Mouse (Mus musculus): Measurements from ENCODE around the gene Sh2d3c. TPM values are rescaled to one million over a fixed set of nuclear protein-coding genes. Genes with fewer than 3 reads are reported as not detected.

The Sh2d3c gene
- polyA plus RNA-seq, 1 experiment, result 25.3 TPM

DNA sequence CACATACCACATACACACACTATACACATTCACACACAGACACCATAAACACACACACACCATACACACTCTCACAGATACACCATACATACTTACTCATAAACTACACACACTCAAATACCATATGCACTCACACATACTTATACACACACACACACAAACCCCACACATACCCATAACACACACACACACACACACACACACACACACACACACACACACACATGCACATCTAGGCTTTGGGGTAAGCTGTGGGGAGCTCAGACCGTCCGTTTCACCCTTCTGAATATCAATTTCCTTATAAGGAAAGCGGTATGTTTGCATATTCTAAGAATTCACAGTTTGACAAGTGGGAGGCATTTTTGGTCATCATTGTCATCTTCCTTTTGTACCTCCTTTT is 1.7 kb downstream of the Sh2d3c start:
- H3K4me1 ChIP-seq (ENCODE audit: control insufficient read depth, insufficient read depth, insufficient read length, low read length), result peaks cover 4% of the 10 kb centered on the region
- no peak for TF ChIP-seq CTCF (IDR thresholded peaks at IDR 0.05; ENCODE audit: extremely low read depth, insufficient read length, insufficient replicate concordance, low read depth, low read length)
- no peak for TF ChIP-seq POLR2A (IDR thresholded peaks at IDR 0.05; ENCODE audit: low read depth, low read length)
- no peak overlapping the region for H3K4me3 ChIP-seq (ENCODE audit: low read depth, low read length)
- H3K36me3 ChIP-seq (ENCODE audit: control insufficient read depth, insufficient read depth, low read length), result no peaks in the 10 kb centered on the region
- H3K27ac ChIP-seq (ENCODE audit: insufficient read depth, low read depth, low read length), result peak overlapping the region; percentile 72; the same call in 1 of the 2 replicates
- 62% methylated on average over 3 of the region's 3 CpGs for WGBS
- H3K27me3 ChIP-seq (ENCODE audit: control insufficient read depth, insufficient read depth, low read length), result no peaks in the 10 kb centered on the region

DNA sequence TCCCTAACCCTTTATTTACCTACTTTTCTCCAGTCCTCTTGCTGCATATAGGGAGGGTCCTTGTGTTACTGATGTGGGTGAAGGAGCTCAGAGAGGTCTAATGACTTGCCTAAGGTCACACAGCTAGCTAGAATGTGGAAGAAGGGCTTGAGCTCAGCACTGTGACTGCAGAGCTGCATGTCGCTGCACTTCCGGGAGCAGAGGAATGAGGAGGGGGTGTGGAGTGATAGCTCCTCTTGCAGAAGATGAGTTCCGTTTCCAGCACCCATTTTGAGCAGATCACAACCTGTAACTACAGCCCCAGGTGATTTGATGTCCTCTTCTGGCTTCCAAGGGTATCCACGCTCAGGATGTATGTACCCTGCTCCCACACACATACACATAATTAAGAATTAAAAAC is 3.3 kb downstream of the Sh2d3c start:
- WGBS, result 86% methylated on average over 4 of the region's 4 CpGs
- TF ChIP-seq POLR2A (IDR thresholded peaks at IDR 0.05; ENCODE audit: low read depth, low read length), result no peak
- no peak for TF ChIP-seq CTCF (IDR thresholded peaks at IDR 0.05; ENCODE audit: extremely low read depth, insufficient read length, insufficient replicate concordance, low read depth, low read length)
- no peak overlapping the region for H3K4me3 ChIP-seq (ENCODE audit: low read depth, low read length)
- peaks cover 4% of the 10 kb centered on the region for H3K4me1 ChIP-seq (ENCODE audit: control insufficient read depth, insufficient read depth, insufficient read length, low read length)
- H3K36me3 ChIP-seq (ENCODE audit: control insufficient read depth, insufficient read depth, low read length), result no peaks in the 10 kb centered on the region
- no peaks in the 10 kb centered on the region for H3K27me3 ChIP-seq (ENCODE audit: control insufficient read depth, insufficient read depth, low read length)
- H3K27ac ChIP-seq (ENCODE audit: insufficient read depth, low read depth, low read length), result no peak overlapping the region

DNA sequence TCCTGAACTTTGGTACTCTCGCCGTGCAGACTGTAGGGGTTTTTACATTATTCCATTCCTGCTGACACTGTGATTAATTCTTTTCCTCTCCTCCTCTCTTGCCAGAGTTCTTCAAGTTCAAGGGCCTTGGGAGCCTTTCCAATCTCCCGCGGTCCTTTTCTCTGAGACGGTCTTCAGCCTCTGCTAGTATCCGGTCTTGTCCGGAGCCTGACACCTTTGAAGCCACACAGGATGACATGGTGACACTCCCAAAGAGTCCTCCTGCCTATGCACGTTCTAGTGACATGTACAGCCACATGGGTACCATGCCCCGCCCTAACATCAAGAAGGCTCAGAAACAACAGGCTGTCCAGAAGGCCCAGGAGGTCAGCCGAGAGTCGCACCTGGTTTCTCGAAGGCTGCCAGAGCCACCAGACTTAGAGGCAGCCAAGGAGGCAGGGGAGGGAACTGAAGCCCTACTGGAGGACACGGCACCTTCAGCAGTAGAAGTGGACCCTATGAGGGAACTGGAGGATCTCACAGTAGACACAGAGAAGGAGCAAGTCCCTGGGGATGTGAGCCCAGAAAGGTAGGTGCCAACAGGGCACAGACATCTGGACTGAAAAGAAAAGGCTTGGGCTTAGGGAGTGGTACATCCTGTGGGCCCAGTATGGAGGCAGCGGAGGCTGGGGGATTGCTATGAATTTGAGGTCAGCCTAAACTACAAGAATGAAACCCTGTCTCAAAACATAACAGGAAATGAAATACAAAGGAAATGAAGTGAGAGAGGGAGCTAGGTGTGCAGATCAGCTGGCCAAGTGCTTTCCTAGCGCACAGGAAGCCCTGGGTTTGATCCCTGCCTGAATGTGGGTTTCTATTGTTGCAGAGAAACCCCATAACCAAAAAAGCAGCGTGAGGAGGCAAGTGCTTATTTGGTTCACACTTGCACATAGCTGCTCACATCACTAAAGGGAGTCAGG is 4.3 kb downstream of the Sh2d3c start:
- H3K4me3 ChIP-seq (ENCODE audit: low read depth, low read length), result no peak overlapping the region
- TF ChIP-seq POLR2A (IDR thresholded peaks at IDR 0.05; ENCODE audit: low read depth, low read length) (no peak), CTCF (IDR thresholded peaks at IDR 0.05; ENCODE audit: extremely low read depth, insufficient read length, insufficient replicate concordance, low read depth, low read length) (no peak)
- peaks cover 4% of the 10 kb centered on the region for H3K4me1 ChIP-seq (ENCODE audit: control insufficient read depth, insufficient read depth, insufficient read length, low read length)
- 62% methylated on average over 16 of the region's 16 CpGs for WGBS
- peak overlapping the region; percentile 48 for H3K27ac ChIP-seq (ENCODE audit: insufficient read depth, low read depth, low read length)
- no peaks in the 10 kb centered on the region for H3K27me3 ChIP-seq (ENCODE audit: control insufficient read depth, insufficient read depth, low read length)
- H3K36me3 ChIP-seq (ENCODE audit: control insufficient read depth, insufficient read depth, low read length), result no peaks in the 10 kb centered on the region

DNA sequence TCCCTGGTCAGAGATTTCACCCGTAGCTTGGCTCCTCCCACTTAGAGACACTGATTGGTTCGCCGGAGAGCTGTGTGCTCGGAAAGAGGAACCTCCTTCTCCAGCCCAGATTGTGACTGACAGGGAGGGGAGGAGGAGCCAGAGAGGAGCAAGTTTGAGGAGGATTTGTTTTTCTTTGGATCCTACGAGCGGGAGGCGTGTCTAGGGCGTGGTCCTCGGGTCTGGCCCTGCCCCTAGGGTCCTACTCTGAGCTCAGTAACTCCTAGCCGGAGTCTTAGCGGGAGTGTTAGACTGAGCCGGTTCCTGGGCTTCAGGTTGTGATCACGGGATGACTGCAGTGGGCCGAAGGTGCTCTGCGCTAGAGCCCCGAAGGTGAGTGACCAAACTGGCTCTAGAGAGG is 6.6 kb downstream of the Sh2d3c start:
- 4% methylated on average over 16 of the region's 16 CpGs for WGBS
- Histone ChIP-seq H3K4me3 (ENCODE audit: low read depth, low read length) (peak overlapping the region; percentile 58), H3K4me1 (ENCODE audit: control insufficient read depth, insufficient read depth, insufficient read length, low read length) (peaks cover 4% of the 10 kb centered on the region), H3K27me3 (ENCODE audit: control insufficient read depth, insufficient read depth, low read length) (no peaks in the 10 kb centered on the region), H3K27ac (ENCODE audit: insufficient read depth, low read depth, low read length) (no peak overlapping the region), H3K36me3 (ENCODE audit: control insufficient read depth, insufficient read depth, low read length) (no peaks in the 10 kb centered on the region)
- no peak for TF ChIP-seq CTCF (IDR thresholded peaks at IDR 0.05; ENCODE audit: extremely low read depth, insufficient read length, insufficient replicate concordance, low read depth, low read length)
- peak; percentile 30; the same call in 1 of the 2 replicates for TF ChIP-seq POLR2A (IDR thresholded peaks at IDR 0.05; ENCODE audit: low read depth, low read length)

DNA sequence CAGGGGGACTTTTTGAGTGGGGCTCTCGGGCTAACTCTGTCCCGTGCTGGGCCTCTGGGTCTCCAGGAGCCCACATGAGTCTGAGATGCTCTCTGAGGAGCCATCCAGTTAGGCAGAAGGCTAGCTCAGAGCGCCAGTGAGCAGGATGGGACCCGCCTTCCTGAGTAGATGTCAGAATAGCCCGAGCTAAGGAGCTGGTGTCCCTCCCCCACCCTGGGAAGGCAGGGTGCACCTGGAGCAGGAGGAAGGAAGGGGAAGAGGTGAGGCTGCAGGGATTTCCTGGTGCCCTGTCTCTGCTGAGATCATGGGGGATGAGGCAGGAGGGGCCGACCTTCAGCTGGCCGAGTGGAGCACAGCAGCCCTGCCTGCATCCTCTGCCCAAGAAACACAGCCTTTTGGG is 7.6 kb downstream of the Sh2d3c start:
- TF ChIP-seq POLR2A (IDR thresholded peaks at IDR 0.05; ENCODE audit: low read depth, low read length), result no peak
- no peak for TF ChIP-seq CTCF (IDR thresholded peaks at IDR 0.05; ENCODE audit: extremely low read depth, insufficient read length, insufficient replicate concordance, low read depth, low read length)
- H3K4me3 ChIP-seq (ENCODE audit: low read depth, low read length), result peak overlapping the region; percentile 58
- H3K27ac ChIP-seq (ENCODE audit: insufficient read depth, low read depth, low read length), result no peak overlapping the region
- H3K4me1 ChIP-seq (ENCODE audit: control insufficient read depth, insufficient read depth, insufficient read length, low read length), result peaks cover 4% of the 10 kb centered on the region
- no peaks in the 10 kb centered on the region for H3K36me3 ChIP-seq (ENCODE audit: control insufficient read depth, insufficient read depth, low read length)
- 55% methylated on average over 7 of the region's 7 CpGs for WGBS
- H3K27me3 ChIP-seq (ENCODE audit: control insufficient read depth, insufficient read depth, low read length), result no peaks in the 10 kb centered on the region

DNA sequence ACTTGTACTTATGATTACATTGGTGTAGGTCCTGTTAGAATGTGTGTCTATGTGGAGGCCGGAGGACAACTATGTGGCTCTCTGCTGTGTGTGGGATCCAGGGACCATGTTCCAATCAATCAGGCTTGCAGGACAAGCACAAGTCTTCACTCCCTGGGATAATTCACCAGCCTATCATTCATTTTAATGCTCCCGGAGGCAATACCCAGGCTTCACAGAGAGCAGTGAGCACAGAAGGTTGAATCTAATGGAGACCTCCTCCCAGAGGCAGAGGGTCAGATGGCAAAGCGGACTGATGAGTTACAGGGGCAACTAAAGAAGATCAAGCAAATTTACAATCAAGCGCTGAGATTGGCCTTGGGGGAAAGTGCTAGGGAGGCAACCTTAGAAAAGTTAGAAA is 8.7 kb downstream of the Sh2d3c start:
- no peaks in the 10 kb centered on the region for H3K36me3 ChIP-seq (ENCODE audit: control insufficient read depth, insufficient read depth, low read length)
- H3K4me3 ChIP-seq (ENCODE audit: low read depth, low read length), result no peak overlapping the region
- TF ChIP-seq CTCF (IDR thresholded peaks at IDR 0.05; ENCODE audit: extremely low read depth, insufficient read length, insufficient replicate concordance, low read depth, low read length) (no peak), POLR2A (IDR thresholded peaks at IDR 0.05; ENCODE audit: low read depth, low read length) (no peak)
- no peaks in the 10 kb centered on the region for H3K27me3 ChIP-seq (ENCODE audit: control insufficient read depth, insufficient read depth, low read length)
- H3K4me1 ChIP-seq (ENCODE audit: control insufficient read depth, insufficient read depth, insufficient read length, low read length), result peaks cover 4% of the 10 kb centered on the region
- H3K27ac ChIP-seq (ENCODE audit: insufficient read depth, low read depth, low read length), result no peak overlapping the region
- 90% methylated on average over 4 of the region's 4 CpGs for WGBS

DNA sequence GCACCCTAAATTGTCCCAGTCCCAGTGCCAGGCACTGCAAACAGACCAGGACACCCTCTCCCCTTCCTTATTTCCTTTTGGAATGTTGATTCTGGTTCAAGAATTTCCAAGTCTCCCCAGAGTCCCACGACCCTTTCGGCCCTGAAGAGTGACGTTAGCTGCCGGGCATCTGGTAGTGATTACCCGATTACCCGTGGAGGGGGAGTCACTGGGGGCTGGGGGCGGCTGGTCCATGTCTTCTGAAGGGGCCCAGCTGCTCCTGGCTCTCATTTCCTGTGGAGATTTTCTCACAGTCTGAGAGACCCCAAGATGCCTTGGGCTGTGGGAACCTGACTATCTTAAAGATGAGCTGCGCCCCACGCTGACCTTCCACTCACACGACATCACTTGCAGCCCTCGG is 10.0 kb downstream of the Sh2d3c start:
- H3K36me3 ChIP-seq (ENCODE audit: control insufficient read depth, insufficient read depth, low read length), result no peaks in the 10 kb centered on the region
- TF ChIP-seq POLR2A (IDR thresholded peaks at IDR 0.05; ENCODE audit: low read depth, low read length) (no peak), CTCF (IDR thresholded peaks at IDR 0.05; ENCODE audit: extremely low read depth, insufficient read length, insufficient replicate concordance, low read depth, low read length) (no peak)
- no peaks in the 10 kb centered on the region for H3K27me3 ChIP-seq (ENCODE audit: control insufficient read depth, insufficient read depth, low read length)
- peaks cover 2% of the 10 kb centered on the region for H3K4me1 ChIP-seq (ENCODE audit: control insufficient read depth, insufficient read depth, insufficient read length, low read length)
- no peak overlapping the region for H3K27ac ChIP-seq (ENCODE audit: insufficient read depth, low read depth, low read length)
- no peak overlapping the region for H3K4me3 ChIP-seq (ENCODE audit: low read depth, low read length)
- WGBS, result 56% methylated on average over 11 of the region's 11 CpGs

Data from small intestine, adult 2 months (tissue).